Mouse (Mus musculus) cerebellum, adult 8-10 months (tissue): ENCODE measurements around the gene Tubb2b.

Experiments
- DNase-seq: peaks from one replicate; pipeline ENCODE4 v3.0.0; 2022

The Tubb2b gene

GRCm38 (mm10) chr13:34130226-34130731 is at the start of gene Tubb2b:
TSS of gene Tubb2b (minus strand) at chr13:34130466.
- no peak for DNase-seq

- DNase-seq, result no peak
Measured at GRCm38 (mm10) chr13:34174025-34174424, 43.8 kb upstream of the Tubb2b start.

GRCm38 (mm10) chr13:34163304-34163975 is 33.2 kb upstream of the Tubb2b start:
- DNase-seq, result no peak

- DNase-seq, result peak; percentile 93
Measured at GRCm38 (mm10) chr13:34162491-34163303, 32.4 kb upstream of the Tubb2b start, which contains the start of gene Psmg4. TSS of gene Psmg4 (plus strand) at chr13:34162964.

- DNase-seq, result no peak
Measured at GRCm38 (mm10) chr13:34159926-34160325, 29.7 kb upstream of the Tubb2b start.

- no peak for DNase-seq
Measured at GRCm38 (mm10) chr13:34157596-34158157, 27.4 kb upstream of the Tubb2b start.

- DNase-seq, result peak; percentile 76
Measured at GRCm38 (mm10) chr13:34156840-34157185, 26.5 kb upstream of the Tubb2b start.

- DNase-seq, result no peak
Measured at GRCm38 (mm10) chr13:34156133-34156839, 26.0 kb upstream of the Tubb2b start.

- DNase-seq, result peak; percentile 73
Measured at GRCm38 (mm10) chr13:34154931-34155272, 24.6 kb upstream of the Tubb2b start.

- DNase-seq, result peak; percentile 65
Measured at GRCm38 (mm10) chr13:34154217-34154930, 24.1 kb upstream of the Tubb2b start.

- peak; percentile 39 for DNase-seq
Measured at GRCm38 (mm10) chr13:34153254-34154011, 23.2 kb upstream of the Tubb2b start.

GRCm38 (mm10) chr13:34152695-34153094 is 22.4 kb upstream of the Tubb2b start:
- no peak for DNase-seq

GRCm38 (mm10) chr13:34151425-34151824 is 21.2 kb upstream of the Tubb2b start:
- no peak for DNase-seq

- DNase-seq, result no peak
Measured at GRCm38 (mm10) chr13:34150271-34151027, 20.2 kb upstream of the Tubb2b start.

- DNase-seq, result no peak
Measured at GRCm38 (mm10) chr13:34149463-34150176, 19.4 kb upstream of the Tubb2b start.

- DNase-seq, result peak; percentile 64
Measured at GRCm38 (mm10) chr13:34148767-34149392, 18.6 kb upstream of the Tubb2b start.

- DNase-seq, result no peak
Measured at GRCm38 (mm10) chr13:34148181-34148580, 17.9 kb upstream of the Tubb2b start.

- no peak for DNase-seq
Measured at GRCm38 (mm10) chr13:34146916-34147315, 16.6 kb upstream of the Tubb2b start.

- no peak for DNase-seq
Measured at GRCm38 (mm10) chr13:34143389-34143788, 13.1 kb upstream of the Tubb2b start.

GRCm38 (mm10) chr13:34136605-34137004 is 6.3 kb upstream of the Tubb2b start:
- no peak for DNase-seq
